Mouse (Mus musculus): ENCODE measurements around the gene Urah. TPM values are rescaled to one million over a fixed set of nuclear protein-coding genes. Genes with fewer than 3 reads are reported as not detected.

Gene Urah
- polyA plus RNA-seq, 1 experiment, result not detected

- H3K4me3 ChIP-seq (ENCODE audit: insufficient read depth, low read depth, low read length), result no peak within 1 kb of the TSS
- no peak for TF ChIP-seq CTCF (IDR thresholded peaks at IDR 0.05; ENCODE audit: insufficient read depth, low read depth, low read length)
- no peak for TF ChIP-seq POLR2A (IDR thresholded peaks at IDR 0.05; ENCODE audit: insufficient read depth, low read depth, low read length)
- WGBS, result 44% methylated on average over 11 of the region's 11 CpGs
- H3K4me1 ChIP-seq (ENCODE audit: control insufficient read depth, insufficient read depth, low read length), result no peaks in the 10 kb centered on the region; the same call in 1 of the 2 replicates
- H3K27ac ChIP-seq (ENCODE audit: insufficient read depth, low read depth, low read length), result no peak within 1 kb of the TSS
Observed at GRCm38 (mm10) chr7:140847755-140848580, 13.2 kb downstream of the Urah start, which contains the start of gene Odf3. Gene Odf3 (plus strand): TSS chr7:140847805.

- 92% methylated on average over 10 of the region's 10 CpGs for WGBS
- H3K4me1 ChIP-seq (ENCODE audit: control insufficient read depth, insufficient read depth, low read length), result no peaks in the 10 kb centered on the region; the same call in 1 of the 2 replicates
- no peak for TF ChIP-seq CTCF (IDR thresholded peaks at IDR 0.05; ENCODE audit: insufficient read depth, low read depth, low read length)
- no peak for TF ChIP-seq POLR2A (IDR thresholded peaks at IDR 0.05; ENCODE audit: insufficient read depth, low read depth, low read length)
- H3K27ac ChIP-seq (ENCODE audit: insufficient read depth, low read depth, low read length), result no peak overlapping the region
- no peak overlapping the region for H3K4me3 ChIP-seq (ENCODE audit: insufficient read depth, low read depth, low read length)
Observed at GRCm38 (mm10) chr7:140848591-140848990, 13.8 kb downstream of the Urah start.

GRCm38 (mm10) chr7:140851916-140852315 lies 17.1 kb downstream of the Urah start:
- TF ChIP-seq POLR2A (IDR thresholded peaks at IDR 0.05; ENCODE audit: insufficient read depth, low read depth, low read length) (no peak), CTCF (IDR thresholded peaks at IDR 0.05; ENCODE audit: insufficient read depth, low read depth, low read length) (no peak)
- H3K4me1 ChIP-seq (ENCODE audit: control insufficient read depth, insufficient read depth, low read length), result peaks cover 10% of the 10 kb centered on the region
- H3K4me3 ChIP-seq (ENCODE audit: insufficient read depth, low read depth, low read length), result no peak overlapping the region
- H3K27ac ChIP-seq (ENCODE audit: insufficient read depth, low read depth, low read length), result no peak overlapping the region
- 94% methylated on average over 4 of the region's 4 CpGs for WGBS

- Histone ChIP-seq H3K4me1 (ENCODE audit: control insufficient read depth, insufficient read depth, low read length) (peaks cover 18% of the 10 kb centered on the region), H3K4me3 (ENCODE audit: insufficient read depth, low read depth, low read length) (no peak overlapping the region), H3K27ac (ENCODE audit: insufficient read depth, low read depth, low read length) (no peak overlapping the region)
- TF ChIP-seq CTCF (IDR thresholded peaks at IDR 0.05; ENCODE audit: insufficient read depth, low read depth, low read length), result no peak
- TF ChIP-seq POLR2A (IDR thresholded peaks at IDR 0.05; ENCODE audit: insufficient read depth, low read depth, low read length), result no peak
- WGBS, result 82% methylated on average over 9 of the region's 9 CpGs
Observed at GRCm38 (mm10) chr7:140853386-140853785, 18.6 kb downstream of the Urah start.

- WGBS, result 92% methylated on average over 18 of the region's 18 CpGs
- Histone ChIP-seq H3K4me3 (ENCODE audit: insufficient read depth, low read depth, low read length) (no peak overlapping the region), H3K27ac (ENCODE audit: insufficient read depth, low read depth, low read length) (no peak overlapping the region), H3K4me1 (ENCODE audit: control insufficient read depth, insufficient read depth, low read length) (peaks cover 29% of the 10 kb centered on the region)
- no peak for TF ChIP-seq POLR2A (IDR thresholded peaks at IDR 0.05; ENCODE audit: insufficient read depth, low read depth, low read length)
- TF ChIP-seq CTCF (IDR thresholded peaks at IDR 0.05; ENCODE audit: insufficient read depth, low read depth, low read length), result no peak
Observed at GRCm38 (mm10) chr7:140854483-140854882, 19.7 kb downstream of the Urah start.

- TF ChIP-seq POLR2A (IDR thresholded peaks at IDR 0.05; ENCODE audit: insufficient read depth, low read depth, low read length), result no peak
- TF ChIP-seq CTCF (IDR thresholded peaks at IDR 0.05; ENCODE audit: insufficient read depth, low read depth, low read length), result no peak
- peaks cover 32% of the 10 kb centered on the region for H3K4me1 ChIP-seq (ENCODE audit: control insufficient read depth, insufficient read depth, low read length)
- WGBS, result 65% methylated on average over 9 of the region's 9 CpGs
- peak overlapping the region; percentile 71; the same call in 1 of the 2 replicates for H3K4me3 ChIP-seq (ENCODE audit: insufficient read depth, low read depth, low read length)
- H3K27ac ChIP-seq (ENCODE audit: insufficient read depth, low read depth, low read length), result no peak overlapping the region
Observed at GRCm38 (mm10) chr7:140855181-140855580, 20.4 kb downstream of the Urah start.

- TF ChIP-seq POLR2A (IDR thresholded peaks at IDR 0.05; ENCODE audit: insufficient read depth, low read depth, low read length) (peak; percentile 55; the same call in 1 of the 2 replicates), CTCF (IDR thresholded peaks at IDR 0.05; ENCODE audit: insufficient read depth, low read depth, low read length) (no peak)
- WGBS, result under 1% methylated on average over 51 of the region's 51 CpGs
- Histone ChIP-seq H3K27ac (ENCODE audit: insufficient read depth, low read depth, low read length) (peak within 1 kb of the TSS; percentile 68), H3K4me1 (ENCODE audit: control insufficient read depth, insufficient read depth, low read length) (peaks cover 32% of the 10 kb centered on the region), H3K4me3 (ENCODE audit: insufficient read depth, low read depth, low read length) (peak within 1 kb of the TSS; percentile 71)
Observed at GRCm38 (mm10) chr7:140855860-140856784, 21.3 kb downstream of the Urah start, which contains the start of gene Gm45785. Gene Gm45785 (minus strand): TSS chr7:140856331.

GRCm38 (mm10) chr7:140856785-140857549 lies 22.1 kb downstream of the Urah start, which contains the start of gene Ric8a:
Gene Ric8a (plus strand): TSS chr7:140856957.
- H3K4me3 ChIP-seq (ENCODE audit: insufficient read depth, low read depth, low read length), result peak within 1 kb of the TSS; percentile 71
- under 1% methylated on average over 50 of the region's 50 CpGs for WGBS
- TF ChIP-seq POLR2A (IDR thresholded peaks at IDR 0.05; ENCODE audit: insufficient read depth, low read depth, low read length) (peak; percentile 64), CTCF (IDR thresholded peaks at IDR 0.05; ENCODE audit: insufficient read depth, low read depth, low read length) (no peak)
- peaks cover 32% of the 10 kb centered on the region for H3K4me1 ChIP-seq (ENCODE audit: control insufficient read depth, insufficient read depth, low read length)
- H3K27ac ChIP-seq (ENCODE audit: insufficient read depth, low read depth, low read length), result peak within 1 kb of the TSS; percentile 68

All from olfactory bulb, adult 2 months (tissue).